Mouse (Mus musculus) megakaryocyte, embryonic 14.5 days (primary cell): Measurements from ENCODE around the gene Fam181b. TPM values are rescaled to one million over a fixed set of nuclear protein-coding genes. Genes with fewer than 3 reads are reported as not detected.

Experiments
- H3K27me3 ChIP-seq: replicated peaks from 2 replicates; pipeline ENCODE3; 2012; ENCODE audit warnings: inconsistent platforms
- H3K36me3 ChIP-seq: replicated peaks from 2 replicates; pipeline ENCODE3; 2012; ENCODE audit warnings: low read length, inconsistent platforms, mixed read lengths
- H3K4me1 ChIP-seq: 2 replicates; pipeline ENCODE4 v1.6.1; 2012; ENCODE audit warnings: inconsistent platforms
- H3K4me3 ChIP-seq: replicated peaks from 2 replicates; pipeline ENCODE3; 2012; ENCODE audit warnings: moderate library complexity, mild to moderate bottlenecking, inconsistent platforms
- H3K9me3 ChIP-seq: 2 replicates; pipeline ENCODE4 v1.6.1; 2012; ENCODE audit warnings: inconsistent platforms
- FLI1 ChIP-seq: IDR thresholded peaks from 2 replicates; pipeline ENCODE4 v1.6.1; 2012; ENCODE audit warnings: low read length, inconsistent platforms, mixed read lengths
- GATA1 ChIP-seq: IDR thresholded peaks from 3 replicates; pipeline ENCODE4 v1.6.1; 2012; ENCODE audit warnings: mixed read lengths, low read length, inconsistent platforms, borderline replicate concordance
- polyA plus RNA-seq: library from polyadenylated mRNA; stranded (reverse); fragments of >175 nt; gene quantifications from 2 replicates; pipeline ENCODE4 v1.2.3, GENCODE M21; 2012; ENCODE audit warnings: low replicate concordance; ENCODE audit not compliant: insufficient read depth

Gene Fam181b
- polyA plus RNA-seq, 1 experiment, result 0.30 TPM

DNA sequence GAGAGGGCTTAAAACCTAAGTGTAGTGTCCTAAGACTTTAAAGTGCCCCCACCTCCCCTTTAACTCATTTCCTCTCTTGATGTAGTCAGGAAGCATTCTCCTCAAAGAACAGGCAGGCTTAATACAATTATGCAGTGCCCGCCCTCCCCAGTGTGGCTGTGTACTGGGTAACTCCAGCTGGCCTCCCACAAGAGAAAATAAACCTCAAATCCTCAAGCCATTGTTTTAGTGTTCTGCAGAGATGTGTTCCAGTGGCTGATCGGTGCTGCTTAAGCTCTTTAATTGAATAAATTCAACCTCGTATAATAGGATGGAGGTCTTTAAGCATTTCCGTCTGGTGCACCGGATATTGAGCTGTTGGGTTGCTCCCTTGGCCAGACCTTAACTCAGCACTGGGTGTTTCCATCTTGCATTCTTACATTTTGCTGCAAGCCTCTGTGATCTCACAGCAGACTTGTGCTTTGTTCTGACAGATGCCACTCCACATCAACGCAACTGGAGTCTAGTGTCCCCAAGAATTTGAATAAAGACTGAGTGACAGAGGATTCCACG, 12.1 kb upstream of the Fam181b start:
- no peak overlapping the region for H3K4me3 ChIP-seq
- H3K4me1 ChIP-seq, result no peaks in the 10 kb centered on the region
- H3K27me3 ChIP-seq, result no peaks in the 10 kb centered on the region
- TF ChIP-seq FLI1 (no peak), GATA1 (no peak)
- H3K9me3 ChIP-seq, result peaks cover 9% of the 10 kb centered on the region
- H3K36me3 ChIP-seq, result no peaks in the 10 kb centered on the region

DNA sequence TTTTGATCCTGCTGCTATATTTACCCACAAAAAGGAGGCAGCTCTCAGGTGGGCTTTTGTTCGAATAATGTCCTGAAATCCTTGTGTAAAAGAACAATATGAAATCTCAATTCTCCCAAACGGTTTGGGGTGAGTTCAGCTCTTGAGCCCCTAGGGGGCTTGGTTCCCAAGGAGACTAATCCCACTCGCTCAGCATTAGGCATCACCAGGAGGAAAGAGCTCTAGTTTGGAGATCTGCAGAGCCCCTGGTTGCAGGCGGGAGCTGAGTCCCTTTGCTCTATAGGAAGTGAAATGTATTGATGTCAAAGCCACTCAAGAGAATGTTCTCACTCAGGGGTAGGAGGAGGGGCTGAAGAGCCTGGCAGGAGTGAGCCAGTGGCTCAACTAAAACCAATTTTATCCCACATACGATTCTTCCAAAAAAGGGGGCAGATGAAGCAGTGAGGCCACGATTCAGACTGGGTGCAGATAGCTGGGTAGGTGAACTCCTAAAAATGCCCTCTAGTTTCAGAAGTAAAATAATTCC, 3.2 kb upstream of the Fam181b start:
- Histone ChIP-seq H3K36me3 (no peaks in the 10 kb centered on the region), H3K9me3 (no peaks in the 10 kb centered on the region), H3K4me3 (no peak overlapping the region), H3K4me1 (peaks cover 17% of the 10 kb centered on the region), H3K27me3 (peaks cover 47% of the 10 kb centered on the region)
- TF ChIP-seq FLI1 (no peak), GATA1 (no peak)

DNA sequence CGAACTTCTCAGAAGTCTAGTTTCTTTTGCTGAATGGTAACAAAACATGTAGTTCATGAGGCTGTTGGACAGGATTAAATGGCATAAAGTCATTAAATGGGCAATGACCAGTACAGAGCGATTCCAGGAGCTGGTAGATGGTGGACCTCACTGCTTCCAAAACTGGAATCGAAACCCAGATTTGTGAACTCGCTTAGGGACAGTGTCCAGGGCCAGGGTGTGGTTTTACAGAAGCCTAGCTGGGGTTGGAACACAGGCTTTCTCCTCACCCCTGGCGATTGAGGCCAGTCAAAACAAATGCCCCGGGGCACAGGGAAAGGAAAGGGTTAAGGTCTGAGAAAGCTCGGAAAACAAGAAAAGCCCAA, 263 bp upstream of the Fam181b start:
- H3K36me3 ChIP-seq, result no peaks in the 10 kb centered on the region
- H3K9me3 ChIP-seq, result no peaks in the 10 kb centered on the region
- peaks cover 62% of the 10 kb centered on the region for H3K27me3 ChIP-seq
- peaks cover 17% of the 10 kb centered on the region for H3K4me1 ChIP-seq
- TF ChIP-seq GATA1 (no peak), FLI1 (no peak)
- H3K4me3 ChIP-seq, result peak overlapping the region; percentile 91

DNA sequence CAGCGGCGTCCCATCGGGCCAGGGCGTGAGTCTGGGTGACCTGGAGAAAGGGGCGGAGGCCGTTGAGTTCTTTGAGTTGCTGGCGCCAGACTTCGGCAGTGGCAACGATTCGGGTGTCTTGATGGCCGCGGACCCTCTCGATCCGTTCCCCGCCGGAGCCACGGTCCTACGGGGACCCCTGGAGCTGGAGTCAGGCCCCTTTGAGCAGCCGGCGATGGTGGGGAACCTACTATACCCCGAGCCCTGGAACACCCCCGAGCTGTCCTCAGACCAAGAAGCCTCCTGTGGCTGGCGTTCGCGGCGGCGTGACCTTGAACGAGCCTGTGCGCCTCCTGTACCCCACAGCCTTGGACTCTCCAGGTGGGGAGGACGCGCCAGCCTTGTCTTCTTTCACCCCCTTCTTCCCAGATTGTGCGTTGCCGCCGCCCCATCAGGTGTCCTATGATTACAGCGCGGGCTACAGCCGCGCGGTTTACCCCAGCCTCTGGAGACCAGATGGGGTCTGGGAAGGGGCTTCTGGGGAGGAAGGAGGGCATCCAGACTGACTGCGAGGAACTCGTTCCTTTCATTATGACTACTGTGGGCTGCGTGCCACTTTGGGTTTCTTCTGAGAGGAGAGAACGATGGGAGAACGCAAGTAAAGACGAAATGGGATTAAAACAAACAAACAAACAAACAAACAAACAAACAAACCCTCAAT, 1.2 kb downstream of the Fam181b start:
- Histone ChIP-seq H3K4me1 (peaks cover 17% of the 10 kb centered on the region), H3K36me3 (no peaks in the 10 kb centered on the region), H3K4me3 (peak overlapping the region; percentile 91), H3K27me3 (peaks cover 64% of the 10 kb centered on the region), H3K9me3 (no peaks in the 10 kb centered on the region)
- TF ChIP-seq FLI1, result no peak
- no peak for TF ChIP-seq GATA1

DNA sequence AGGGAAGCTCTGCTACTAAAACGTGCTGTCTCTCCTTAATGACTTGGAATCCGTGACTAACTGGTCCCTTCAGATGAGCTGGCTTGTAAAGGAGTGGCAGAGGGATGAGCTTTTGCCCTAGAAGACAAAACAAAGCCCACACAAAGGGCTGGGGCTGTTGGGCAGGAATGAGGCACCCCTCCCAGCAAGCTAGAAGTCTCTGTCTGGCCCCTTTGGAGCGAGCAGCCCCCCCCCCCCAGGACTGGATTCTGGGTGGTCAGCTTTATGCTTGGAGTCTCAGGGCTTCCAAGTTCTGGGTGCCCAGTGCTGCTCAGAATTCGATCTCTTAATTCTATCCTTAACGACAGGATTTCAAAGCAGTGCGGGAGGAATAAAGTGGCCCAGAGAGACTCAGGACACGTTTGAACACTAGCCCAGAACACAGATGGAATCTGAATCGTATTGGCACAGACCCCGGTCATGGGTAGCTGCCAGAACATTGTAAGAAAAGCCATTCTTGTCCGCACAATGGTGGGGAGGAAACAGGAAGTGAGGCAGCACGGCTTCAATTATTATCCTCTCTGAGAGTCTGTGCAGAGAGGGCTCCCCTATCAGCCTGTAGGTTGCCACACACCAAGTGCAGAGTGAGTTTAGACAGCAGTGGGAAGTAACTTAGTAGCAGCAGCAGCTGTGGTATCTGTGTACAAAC, 13.8 kb downstream of the Fam181b start:
- TF ChIP-seq GATA1 (no peak), FLI1 (no peak)
- Histone ChIP-seq H3K9me3 (no peaks in the 10 kb centered on the region), H3K36me3 (no peaks in the 10 kb centered on the region)

DNA sequence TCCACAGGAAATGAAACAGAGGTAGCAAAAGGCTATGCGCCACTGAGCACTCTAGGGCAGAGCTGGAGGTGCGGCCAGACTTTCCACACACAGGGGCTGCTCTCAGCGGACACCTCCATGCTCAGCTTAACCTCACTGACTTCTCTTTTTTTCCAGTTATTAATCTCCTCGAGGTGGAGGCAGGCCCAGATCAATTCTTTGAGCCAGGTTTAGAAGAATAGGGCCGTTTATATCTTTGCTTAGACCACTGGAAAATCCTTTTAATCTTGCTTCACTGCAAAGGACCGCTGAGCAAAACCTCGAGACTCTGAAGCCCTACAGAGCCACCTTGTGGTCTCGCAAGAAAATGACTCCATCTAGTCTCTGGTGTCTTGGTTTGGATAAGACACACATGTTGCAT, 15.8 kb downstream of the Fam181b start:
- no peak for TF ChIP-seq FLI1
- no peak for TF ChIP-seq GATA1
- peaks cover 2% of the 10 kb centered on the region for H3K27me3 ChIP-seq
- no peaks in the 10 kb centered on the region for H3K36me3 ChIP-seq
- H3K4me1 ChIP-seq, result peaks cover 23% of the 10 kb centered on the region
- H3K9me3 ChIP-seq, result no peaks in the 10 kb centered on the region
- no peak overlapping the region for H3K4me3 ChIP-seq

More for the DNA sequence above, 13.8 kb downstream of the Fam181b start:
- peak overlapping the region; percentile 71 for H3K4me3 ChIP-seq
- peaks cover 4% of the 10 kb centered on the region for H3K27me3 ChIP-seq
- peaks cover 23% of the 10 kb centered on the region for H3K4me1 ChIP-seq

DNA sequence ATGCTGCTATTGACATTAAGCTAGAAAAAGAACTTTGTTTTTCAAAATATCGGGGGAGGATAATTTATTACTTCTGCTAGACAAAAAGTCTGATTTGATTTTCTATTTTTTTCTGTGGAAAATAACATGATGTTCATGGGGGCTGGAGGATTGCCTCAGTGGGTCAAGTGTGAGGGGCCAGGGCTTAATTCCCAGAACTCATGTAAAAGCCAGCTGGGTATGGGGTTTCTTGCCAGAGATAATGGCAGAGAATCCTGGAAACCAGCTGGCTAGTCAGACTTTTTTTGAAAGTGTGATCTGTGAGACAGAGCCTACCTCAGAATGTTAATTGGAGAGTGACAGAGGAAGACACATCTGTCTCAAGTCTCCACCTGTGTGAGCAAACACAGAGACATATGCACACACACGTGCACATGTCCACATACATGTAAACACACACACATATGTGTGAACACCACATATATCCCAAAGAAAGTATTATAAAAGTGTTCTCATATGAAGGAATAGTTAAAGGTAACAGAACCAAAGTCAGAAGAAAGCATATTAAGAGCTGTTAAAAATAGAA, 25.2 kb downstream of the Fam181b start:
- Histone ChIP-seq H3K9me3 (no peaks in the 10 kb centered on the region), H3K4me3 (no peak overlapping the region), H3K4me1 (peaks cover 3% of the 10 kb centered on the region; the same call in 1 of the 2 replicates), H3K36me3 (no peaks in the 10 kb centered on the region), H3K27me3 (no peaks in the 10 kb centered on the region)
- no peak for TF ChIP-seq FLI1

DNA sequence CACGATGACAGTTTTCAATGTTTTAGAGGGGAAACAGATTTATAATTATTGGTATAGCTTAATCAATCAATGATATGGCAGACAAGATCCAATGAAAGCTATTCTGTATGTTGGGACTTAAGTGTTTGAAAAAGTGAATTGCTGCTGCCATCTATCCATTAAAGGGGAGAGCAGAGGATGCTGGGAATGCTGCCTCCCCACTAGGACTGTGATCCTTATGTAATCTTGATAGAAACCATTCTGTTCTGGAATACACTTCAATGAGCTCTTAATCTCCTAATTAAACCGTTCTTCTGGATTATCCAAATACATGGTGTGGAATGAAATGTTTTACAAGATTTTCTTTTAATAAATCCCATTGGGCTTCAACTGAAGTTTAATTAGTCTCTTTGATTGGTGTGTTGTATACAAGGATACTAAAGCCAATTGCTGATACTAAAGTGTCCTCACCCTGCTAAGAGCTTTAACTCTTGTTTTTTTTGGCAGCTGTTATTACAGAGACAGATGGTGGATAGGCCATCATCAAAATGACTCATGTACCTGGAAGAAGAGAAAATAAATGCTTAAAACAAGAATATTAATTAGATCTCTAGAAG, 30.8 kb downstream of the Fam181b start:
- Histone ChIP-seq H3K4me1 (no peaks in the 10 kb centered on the region), H3K4me3 (no peak overlapping the region), H3K27me3 (no peaks in the 10 kb centered on the region), H3K9me3 (no peaks in the 10 kb centered on the region), H3K36me3 (no peaks in the 10 kb centered on the region)
- TF ChIP-seq GATA1 (no peak), FLI1 (no peak)

DNA sequence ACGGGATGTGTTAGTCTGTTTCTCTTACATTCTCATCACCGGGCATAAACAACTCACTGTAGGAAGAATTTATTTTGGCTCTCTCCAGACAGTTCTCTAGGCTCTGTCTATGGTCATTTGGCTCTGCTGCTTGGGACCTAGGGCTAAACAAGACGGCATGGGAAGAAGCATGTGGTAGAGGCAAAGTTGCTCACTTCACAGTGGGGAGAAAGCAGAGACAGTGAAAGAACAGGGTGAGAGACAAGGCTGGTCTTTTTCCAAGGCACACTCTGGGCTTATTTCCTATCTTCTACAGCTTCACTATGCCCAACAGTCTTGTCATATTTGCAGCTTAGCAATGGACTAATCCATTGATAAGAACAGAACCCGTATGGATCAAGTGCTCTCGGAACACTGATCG, 31.4 kb downstream of the Fam181b start:
- H3K4me3 ChIP-seq, result no peak overlapping the region
- TF ChIP-seq FLI1 (no peak), GATA1 (no peak)
- H3K9me3 ChIP-seq, result no peaks in the 10 kb centered on the region
- no peaks in the 10 kb centered on the region for H3K4me1 ChIP-seq
- H3K27me3 ChIP-seq, result no peaks in the 10 kb centered on the region
- no peaks in the 10 kb centered on the region for H3K36me3 ChIP-seq
